Mouse (Mus musculus): ENCODE measurements at regions not wholly inside any gene's neighbourhood (a gene's known extent, or its start where the extent isn't known, plus 50 kb on each side); places are given as distances from the start of the nearest gene placed in this dataset.
A peak's percentile ranks its signal among the peaks of the same experiment; 100 is the strongest.

DNA sequence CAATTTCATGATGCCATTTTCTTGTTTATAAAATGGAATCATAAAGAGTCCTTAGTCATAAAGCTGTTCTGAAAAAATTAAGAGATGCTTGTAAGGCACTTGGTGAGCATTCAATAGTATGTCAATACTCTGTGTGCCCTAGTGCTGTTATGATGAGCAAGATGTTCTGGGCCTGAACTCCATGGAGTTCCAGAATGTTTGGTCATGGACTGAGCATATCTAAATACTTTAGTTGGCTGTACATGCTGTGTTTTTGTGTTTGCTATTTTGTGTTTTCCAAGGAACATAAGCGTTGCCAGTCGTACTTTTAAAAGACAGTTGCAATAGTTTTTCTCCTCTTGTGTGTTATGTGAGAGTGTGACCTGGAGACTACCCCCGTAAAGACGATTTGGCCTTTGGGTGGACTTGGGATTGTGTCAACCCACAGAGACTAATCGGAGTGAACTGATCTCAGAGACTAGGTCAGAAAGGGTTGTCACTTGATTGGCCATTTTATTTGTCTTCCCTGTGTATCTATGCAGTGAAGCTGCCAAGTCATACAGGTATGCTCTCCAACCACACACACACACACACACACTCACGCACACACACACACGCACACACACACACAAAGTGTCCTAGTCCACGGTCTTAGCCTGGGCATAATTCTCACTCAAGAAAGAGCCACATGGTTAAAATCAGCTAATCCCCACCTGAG, 152.6 kb upstream of the Krr1 start:
- no peak for TF ChIP-seq CTCF (IDR thresholded peaks at IDR 0.05)
- in situ Hi-C loops (cut with MboI; ENCODE audit: low pct_unique_long_range_greater_than_20kb): no loop called here
- ATAC-seq (no peak), DNase-seq (ENCODE audit: low read depth, low spot score) (no peak)
- CTCF ChIA-PET: no interaction called here
- POLR2A ChIA-PET: no interaction called here
- H3K27me3 ChIP-seq: no peaks in the 10 kb centered on the region

DNA sequence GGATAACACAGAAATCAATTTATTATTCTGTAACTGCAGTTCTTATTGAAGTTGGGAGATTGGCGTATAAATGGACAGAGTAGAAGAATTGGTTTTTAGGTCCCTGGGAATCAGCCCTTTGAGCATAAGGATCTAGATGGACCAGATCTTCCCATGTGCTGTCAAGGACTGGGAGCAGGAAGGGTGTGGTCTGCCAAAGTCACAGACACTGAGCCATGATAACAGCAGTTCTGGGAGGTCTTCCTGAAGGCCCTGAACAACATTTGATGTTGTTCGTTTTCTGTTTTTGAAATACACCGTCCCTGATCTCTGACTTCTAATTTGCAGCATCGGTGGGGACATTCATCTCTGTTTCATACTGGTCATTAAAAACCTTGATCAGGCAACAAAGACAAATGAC, 147.6 kb upstream of the Krr1 start:
- CTCF ChIA-PET: interaction anchor here (1.6 kb wide), 1 partner anchor 10 kb away, joined by 4 read pairs; no protein-coding TSS in a partner anchor
- no peak for TF ChIP-seq CTCF (IDR thresholded peaks at IDR 0.05)
- ATAC-seq (no peak), DNase-seq (ENCODE audit: low read depth, low spot score) (no peak)
- POLR2A ChIA-PET: no interaction called here
- H3K27me3 ChIP-seq: no peaks in the 10 kb centered on the region
- in situ Hi-C loops (cut with MboI; ENCODE audit: low pct_unique_long_range_greater_than_20kb): no loop called here

DNA sequence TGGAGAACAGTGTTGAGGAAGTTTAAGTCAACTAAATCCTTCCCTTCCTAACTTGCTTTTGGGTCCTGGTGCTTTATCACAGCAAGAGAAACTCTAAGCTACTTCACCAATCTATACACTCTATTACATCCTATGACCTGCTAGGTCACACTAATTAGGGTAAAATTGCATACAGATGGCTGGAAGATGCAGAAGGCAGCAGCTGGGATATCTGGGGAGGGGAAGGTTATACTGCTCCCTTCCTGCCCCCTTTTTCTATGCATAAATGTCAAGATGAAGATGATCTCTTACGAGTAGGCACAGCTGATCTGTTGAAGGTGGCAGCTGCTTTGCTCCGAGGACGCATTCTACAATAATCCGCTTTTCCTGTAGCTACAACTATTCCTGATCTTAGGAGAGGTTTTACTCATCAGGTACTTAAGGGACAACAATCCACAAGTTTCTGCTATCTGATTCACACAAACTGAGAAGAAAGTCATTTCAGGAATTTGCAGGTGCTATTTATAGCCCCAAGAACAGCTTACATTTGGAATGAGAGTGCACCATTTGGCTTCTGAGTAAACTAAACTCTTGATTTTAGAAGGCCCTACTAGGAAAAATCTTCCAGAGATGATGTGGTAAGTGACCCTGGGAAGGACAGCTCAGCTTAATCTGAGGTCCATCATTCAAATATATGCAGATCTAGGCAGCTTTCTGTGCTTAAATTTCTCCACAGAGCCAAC, 146.3 kb upstream of the Krr1 start:
- ATAC-seq: no peak
- H3K27me3 ChIP-seq: no peaks in the 10 kb centered on the region
- in situ Hi-C loops (cut with MboI; ENCODE audit: low pct_unique_long_range_greater_than_20kb): no loop called here
- ChIA-PET POLR2A (interaction anchor here (0.6 to 1.1 kb wide), 2 partner anchors 11 to 32 kb away, joined by 3 to 4 read pairs; no protein-coding TSS in a partner anchor), CTCF (interaction anchor here (0.7 to 2.7 kb wide), 4 partner anchors 9 to 81 kb away, joined by 3 to 11 read pairs (median 4); no protein-coding TSS in a partner anchor)
- no peak for TF ChIP-seq CTCF (IDR thresholded peaks at IDR 0.05)
- no peak for DNase-seq (ENCODE audit: low read depth, low spot score)

DNA sequence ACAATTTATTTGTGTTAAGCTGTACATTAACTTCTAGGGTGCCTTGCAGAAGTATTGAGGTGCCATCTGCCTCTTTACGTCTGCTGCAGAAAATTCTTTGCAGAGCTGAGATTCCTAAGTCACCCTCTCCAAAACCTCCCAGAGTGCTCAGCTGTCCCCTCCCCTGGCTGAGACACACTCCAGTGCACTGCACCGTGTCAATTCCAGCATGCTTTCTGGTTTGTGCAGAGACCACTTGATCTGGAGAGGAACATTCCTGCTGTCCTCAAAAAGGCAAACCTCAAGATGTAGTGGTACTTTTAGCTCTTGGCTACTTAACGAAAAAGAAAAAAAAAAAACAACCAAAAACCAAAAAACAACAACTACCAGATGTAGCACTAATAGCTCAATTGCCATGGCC, 145.2 kb upstream of the Krr1 start:
- no peak for TF ChIP-seq CTCF (IDR thresholded peaks at IDR 0.05)
- CTCF ChIA-PET: interaction anchor here (2.7 kb wide), 1 partner anchor 13 kb away, joined by 11 read pairs; no protein-coding TSS in a partner anchor
- ATAC-seq (peak; percentile 51), DNase-seq (ENCODE audit: low read depth, low spot score) (no peak)
- POLR2A ChIA-PET: no interaction called here
- no peaks in the 10 kb centered on the region for H3K27me3 ChIP-seq
- in situ Hi-C loops (cut with MboI; ENCODE audit: low pct_unique_long_range_greater_than_20kb): no loop called here

DNA sequence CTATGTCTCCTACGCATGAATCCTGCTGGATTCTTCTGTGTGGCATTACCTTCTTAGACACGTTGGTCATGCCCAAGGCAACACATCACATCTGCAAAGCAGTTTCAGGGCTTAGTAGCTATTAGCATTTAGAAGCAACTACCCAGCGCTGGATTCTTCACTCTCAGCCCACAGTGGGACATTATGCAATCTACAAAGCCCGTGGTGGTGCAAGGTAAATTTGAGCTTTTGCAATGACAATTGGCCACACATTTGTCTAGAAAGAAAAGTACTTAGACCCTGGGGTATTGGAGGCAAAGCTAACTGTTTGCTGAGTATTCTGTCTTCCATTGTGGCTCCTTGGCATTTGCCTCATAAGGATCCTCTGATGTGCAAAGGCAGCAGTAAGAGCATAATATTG, 144.5 kb upstream of the Krr1 start:
- TF ChIP-seq CTCF (IDR thresholded peaks at IDR 0.05): no peak
- in situ Hi-C loops (cut with MboI; ENCODE audit: low pct_unique_long_range_greater_than_20kb): no loop called here

DNA sequence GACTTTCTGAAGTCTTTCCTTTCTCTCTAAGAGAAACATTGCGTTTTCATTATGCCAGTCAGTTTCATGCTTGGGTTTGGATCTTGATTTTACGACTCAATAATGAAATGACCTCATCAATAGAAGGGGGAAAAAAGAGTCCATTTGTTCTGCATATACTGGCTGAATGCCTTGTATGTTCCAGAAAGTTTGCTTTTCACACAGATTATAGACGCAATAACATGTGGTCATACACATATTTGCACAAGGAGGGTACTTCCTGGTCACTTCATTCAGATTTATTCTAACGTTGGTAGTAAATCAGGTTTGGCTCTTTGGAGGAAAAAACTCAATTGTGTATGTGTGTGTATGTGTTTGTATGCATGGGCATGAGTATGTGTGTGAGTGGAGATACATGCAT, 143.9 kb upstream of the Krr1 start:
- in situ Hi-C loops (cut with MboI; ENCODE audit: low pct_unique_long_range_greater_than_20kb): no loop called here
- ChIA-PET CTCF (interaction anchor here (2.7 kb wide), 1 partner anchor 11 kb away, joined by 11 read pairs; no protein-coding TSS in a partner anchor), POLR2A (no interaction called here)
- no peak for TF ChIP-seq CTCF (IDR thresholded peaks at IDR 0.05)
- ATAC-seq: no peak
- no peaks in the 10 kb centered on the region for H3K27me3 ChIP-seq
- DNase-seq (ENCODE audit: low read depth, low spot score): no peak

More for the DNA sequence above, 144.5 kb upstream of the Krr1 start:
- ChIA-PET CTCF (interaction anchor here (2.7 kb wide), 1 partner anchor 12 kb away, joined by 11 read pairs; no protein-coding TSS in a partner anchor), POLR2A (no interaction called here)
- no peaks in the 10 kb centered on the region for H3K27me3 ChIP-seq
- DNase-seq (ENCODE audit: low read depth, low spot score): no peak
- no peak for ATAC-seq

DNA sequence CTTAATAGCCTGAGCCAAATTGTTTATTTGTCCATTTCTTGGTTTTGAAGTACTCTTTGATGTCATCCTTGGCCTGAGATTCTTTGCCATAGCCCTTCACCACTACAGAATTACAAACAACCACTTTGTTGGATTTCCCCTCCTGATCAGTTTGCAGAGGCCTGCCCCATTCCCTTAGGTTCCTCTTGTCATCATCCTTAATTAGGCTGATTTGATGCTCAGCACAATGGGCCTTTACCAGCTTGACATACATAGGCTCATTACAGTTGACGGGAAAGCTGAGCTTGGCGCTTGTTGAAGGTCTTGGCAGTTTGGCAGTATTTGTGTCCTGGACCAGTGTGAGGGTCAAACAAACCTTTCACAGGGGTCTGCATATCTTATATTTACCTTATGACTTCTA, 143.2 kb upstream of the Krr1 start:
- no peaks in the 10 kb centered on the region for H3K27me3 ChIP-seq
- ChIA-PET CTCF (no interaction called here), POLR2A (no interaction called here)
- TF ChIP-seq CTCF (IDR thresholded peaks at IDR 0.05): no peak
- DNase-seq (ENCODE audit: low read depth, low spot score) (no peak), ATAC-seq (no peak)
- in situ Hi-C loops (cut with MboI; ENCODE audit: low pct_unique_long_range_greater_than_20kb): no loop called here

DNA sequence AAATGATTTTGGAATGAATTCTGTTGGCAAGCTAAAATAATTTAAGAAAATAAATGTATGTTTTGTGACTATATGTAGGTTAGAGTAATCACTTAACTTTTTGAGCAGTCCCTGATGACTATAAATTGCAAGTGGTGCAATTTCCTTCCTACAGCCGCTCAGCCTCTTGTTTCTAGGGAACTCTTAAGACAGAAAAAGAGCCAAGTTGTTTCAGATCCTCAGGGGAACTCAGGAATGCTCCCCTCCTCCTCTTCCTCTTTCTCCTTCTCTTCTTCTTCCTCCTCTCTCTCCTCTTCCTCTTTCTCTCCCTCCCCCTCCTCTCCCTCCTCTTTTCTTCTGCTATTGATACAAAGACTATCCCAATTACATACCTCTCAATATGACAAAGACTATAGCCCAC, 141.4 kb upstream of the Krr1 start:
- TF ChIP-seq CTCF (IDR thresholded peaks at IDR 0.05): no peak
- ChIA-PET CTCF (interaction anchor here (1.1 to 1.4 kb wide), 2 partner anchors 9 to 12 kb away, joined by 3 to 4 read pairs; no protein-coding TSS in a partner anchor), POLR2A (no interaction called here)
- in situ Hi-C loops (cut with MboI; ENCODE audit: low pct_unique_long_range_greater_than_20kb): no loop called here
- no peaks in the 10 kb centered on the region for H3K27me3 ChIP-seq
- ATAC-seq (no peak), DNase-seq (ENCODE audit: low read depth, low spot score) (no peak)

DNA sequence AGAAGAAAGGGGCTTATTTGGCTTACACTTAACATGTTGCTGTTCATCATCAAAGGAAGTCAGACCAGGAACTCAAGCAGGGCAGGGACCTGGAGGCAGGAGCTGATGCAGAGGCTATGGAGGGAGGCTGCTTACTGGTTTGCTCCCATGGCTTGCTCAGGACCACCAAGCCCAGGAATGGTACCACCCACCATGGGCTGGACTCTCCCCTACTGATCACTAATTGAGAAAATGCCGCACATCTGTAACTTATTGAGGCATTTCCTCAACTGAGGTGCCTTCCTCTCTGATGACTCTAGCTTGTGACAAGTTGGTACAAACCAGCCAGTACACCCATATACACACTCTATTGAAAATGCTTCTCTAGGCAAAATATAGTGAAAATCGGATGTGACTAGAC, 138.9 kb upstream of the Krr1 start:
- DNase-seq (ENCODE audit: low read depth, low spot score) (no peak), ATAC-seq (no peak)
- ChIA-PET CTCF (interaction anchor here (0.6 to 1.2 kb wide), 3 partner anchors 10 to 272 kb away, joined by 3 read pairs; no protein-coding TSS in a partner anchor), POLR2A (interaction anchor here (0.5 kb wide), 1 partner anchor 64 kb away, joined by 3 read pairs; no protein-coding TSS in a partner anchor)
- in situ Hi-C loops (cut with MboI; ENCODE audit: low pct_unique_long_range_greater_than_20kb): no loop called here
- no peak for TF ChIP-seq CTCF (IDR thresholded peaks at IDR 0.05)
- H3K27me3 ChIP-seq: no peaks in the 10 kb centered on the region

DNA sequence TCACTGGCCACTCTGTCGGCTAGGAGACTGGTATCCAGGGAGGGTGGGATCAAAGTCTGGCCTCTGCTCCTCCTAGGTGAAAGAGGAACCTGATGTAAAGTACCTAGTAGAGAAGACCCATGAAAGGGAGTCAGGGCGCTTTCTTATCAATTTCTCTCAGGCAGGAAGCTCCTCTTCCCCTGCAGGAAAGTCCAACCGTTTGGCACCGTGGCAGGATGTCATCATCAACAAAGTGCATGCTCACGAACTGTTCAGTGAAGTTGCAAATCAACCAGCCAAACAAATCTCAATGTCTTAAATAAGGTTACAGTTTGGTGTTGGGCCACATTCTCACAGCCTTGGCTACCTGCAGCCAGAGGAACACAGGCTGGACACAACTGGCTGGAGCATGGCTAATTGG, 138.2 kb upstream of the Krr1 start:
- ChIA-PET POLR2A (no interaction called here), CTCF (interaction anchor here (1.2 kb wide), 1 partner anchor 272 kb away, joined by 3 read pairs; no protein-coding TSS in a partner anchor)
- H3K27me3 ChIP-seq: no peaks in the 10 kb centered on the region
- DNase-seq (ENCODE audit: low read depth, low spot score) (no peak), ATAC-seq (no peak)
- in situ Hi-C loops (cut with MboI; ENCODE audit: low pct_unique_long_range_greater_than_20kb): no loop called here
- TF ChIP-seq CTCF (IDR thresholded peaks at IDR 0.05): no peak
